Mouse (Mus musculus): ENCODE data around the gene Rnaset2b. TPM values are rescaled to one million over a fixed set of nuclear protein-coding genes. Genes with fewer than 3 reads are reported as not detected.
A peak's percentile ranks its signal among the peaks of the same experiment; 100 is the strongest.
"Not testable (repeated sequence)": the region's sequence is repeated elsewhere in the genome, so short reads cannot be mapped to it uniquely, and the experiment has no call there.

Rnaset2b gene
- polyA plus RNA-seq, 1 experiment from 2014 or later: 255 TPM

- H3K27me3 ChIP-seq (replicated peaks); H3K36me3 ChIP-seq; H3K4me1 ChIP-seq; H3K4me2 ChIP-seq; H3K27ac ChIP-seq; H3K4me3 ChIP-seq (replicated peaks); H3K9ac ChIP-seq; H3K9me3 ChIP-seq: not testable (repeated sequence)
- 82% methylated on average over 8 of the region's 8 CpGs for WGBS
- ATAC-seq (ENCODE audit: insufficient read depth, low FRiP score, low read depth): 0 out of 2 replicates have a peak, but pooled peaks have one; percentile 14
Measured at GRCm38 (mm10) chr17:6996826-6997225, 26.4 kb downstream of the Rnaset2b start.

- not testable (repeated sequence) for H3K27me3 ChIP-seq (replicated peaks); H3K4me2 ChIP-seq; H3K9me3 ChIP-seq; H3K4me1 ChIP-seq; H3K27ac ChIP-seq; ATAC-seq (ENCODE audit: insufficient read depth, low FRiP score, low read depth); H3K9ac ChIP-seq; H3K36me3 ChIP-seq; H3K4me3 ChIP-seq (replicated peaks)
- 83% methylated on average over 1 of the region's 7 CpGs for WGBS
Measured at GRCm38 (mm10) chr17:6997778-6998490, 27.5 kb downstream of the Rnaset2b start.

- H3K4me3 ChIP-seq (replicated peaks); H3K4me2 ChIP-seq: not testable (repeated sequence)
Measured at GRCm38 (mm10) chr17:7001790-7002585, 31.6 kb downstream of the Rnaset2b start.

GRCm38 (mm10) chr17:7003392-7003791, 33.0 kb downstream of the Rnaset2b start:
- H3K4me3 ChIP-seq (replicated peaks); H3K36me3 ChIP-seq; ATAC-seq (ENCODE audit: insufficient read depth, low FRiP score, low read depth); H3K4me2 ChIP-seq; H3K9me3 ChIP-seq; H3K27ac ChIP-seq; H3K27me3 ChIP-seq (replicated peaks); H3K4me1 ChIP-seq; H3K9ac ChIP-seq: not testable (repeated sequence)
- WGBS: no CpG with 5 or more reads among the region's 3 CpGs

More at GRCm38 (mm10) chr17:7001790-7002585, 31.6 kb downstream of the Rnaset2b start:
- not testable (repeated sequence) for H3K4me1 ChIP-seq; H3K9ac ChIP-seq; H3K27me3 ChIP-seq (replicated peaks); H3K9me3 ChIP-seq; H3K36me3 ChIP-seq; H3K27ac ChIP-seq
- 67% methylated on average over 9 of the region's 12 CpGs for WGBS
- peak; percentile 67; the same call in 1 of the 2 replicates for ATAC-seq (ENCODE audit: insufficient read depth, low FRiP score, low read depth)

GRCm38 (mm10) chr17:7005646-7006045, 35.2 kb downstream of the Rnaset2b start:
- not testable (repeated sequence) for H3K4me3 ChIP-seq (replicated peaks); H3K36me3 ChIP-seq; H3K4me1 ChIP-seq; H3K4me2 ChIP-seq; ATAC-seq (ENCODE audit: insufficient read depth, low FRiP score, low read depth); H3K27ac ChIP-seq; H3K9ac ChIP-seq; H3K27me3 ChIP-seq (replicated peaks); H3K9me3 ChIP-seq
- WGBS: 50% methylated on average over 3 of the region's 4 CpGs

GRCm38 (mm10) chr17:7008885-7009284, 38.5 kb downstream of the Rnaset2b start:
- not testable (repeated sequence) for ATAC-seq (ENCODE audit: insufficient read depth, low FRiP score, low read depth); H3K4me1 ChIP-seq

GRCm38 (mm10) chr17:7009440-7009839, 39.0 kb downstream of the Rnaset2b start:
- not testable (repeated sequence) for H3K27ac ChIP-seq; H3K4me1 ChIP-seq; H3K9ac ChIP-seq; H3K4me2 ChIP-seq; H3K36me3 ChIP-seq; ATAC-seq (ENCODE audit: insufficient read depth, low FRiP score, low read depth); H3K27me3 ChIP-seq (replicated peaks); H3K4me3 ChIP-seq (replicated peaks); H3K9me3 ChIP-seq
- WGBS: no CpG with 5 or more reads among the region's 7 CpGs

More at GRCm38 (mm10) chr17:7008885-7009284, 38.5 kb downstream of the Rnaset2b start:
- H3K27ac ChIP-seq; H3K4me3 ChIP-seq (replicated peaks); H3K4me2 ChIP-seq; H3K9ac ChIP-seq; H3K27me3 ChIP-seq (replicated peaks); H3K36me3 ChIP-seq; H3K9me3 ChIP-seq: not testable (repeated sequence)

GRCm38 (mm10) chr17:7009901-7010300, 39.5 kb downstream of the Rnaset2b start:
- H3K27ac ChIP-seq; H3K4me2 ChIP-seq; H3K4me3 ChIP-seq (replicated peaks); H3K9ac ChIP-seq; H3K9me3 ChIP-seq; ATAC-seq (ENCODE audit: insufficient read depth, low FRiP score, low read depth); H3K27me3 ChIP-seq (replicated peaks); H3K36me3 ChIP-seq; H3K4me1 ChIP-seq: not testable (repeated sequence)
- 72% methylated on average over 4 of the region's 9 CpGs for WGBS

GRCm38 (mm10) chr17:7014190-7014589, 43.8 kb downstream of the Rnaset2b start:
- not testable (repeated sequence) for H3K36me3 ChIP-seq; H3K27ac ChIP-seq; H3K4me2 ChIP-seq; H3K4me3 ChIP-seq (replicated peaks); H3K9ac ChIP-seq; H3K9me3 ChIP-seq; ATAC-seq (ENCODE audit: insufficient read depth, low FRiP score, low read depth); H3K4me1 ChIP-seq; H3K27me3 ChIP-seq (replicated peaks)
- WGBS: no CpG with 5 or more reads among the region's 1 CpGs

- not testable (repeated sequence) for H3K4me1 ChIP-seq; H3K4me3 ChIP-seq (replicated peaks); H3K9me3 ChIP-seq; ATAC-seq (ENCODE audit: insufficient read depth, low FRiP score, low read depth); H3K9ac ChIP-seq; H3K36me3 ChIP-seq; H3K27me3 ChIP-seq (replicated peaks); H3K4me2 ChIP-seq; H3K27ac ChIP-seq
- WGBS: 13% methylated on average over 4 of the region's 14 CpGs
Measured at GRCm38 (mm10) chr17:7025257-7025656, 54.8 kb downstream of the Rnaset2b start, which contains the start of gene Gm1604a. Gm1604a (plus strand) TSS chr17:7025568.

GRCm38 (mm10) chr17:7025764-7026346, 55.4 kb downstream of the Rnaset2b start:
- H3K36me3 ChIP-seq: not testable (repeated sequence)

GRCm38 (mm10) chr17:7030204-7030603, 59.8 kb downstream of the Rnaset2b start:
- not testable (repeated sequence) for H3K36me3 ChIP-seq; H3K9ac ChIP-seq; H3K27me3 ChIP-seq (replicated peaks); H3K9me3 ChIP-seq; ATAC-seq (ENCODE audit: insufficient read depth, low FRiP score, low read depth); H3K4me1 ChIP-seq; H3K4me2 ChIP-seq; H3K4me3 ChIP-seq (replicated peaks); H3K27ac ChIP-seq
- WGBS: 75% methylated on average over 6 of the region's 7 CpGs

More at GRCm38 (mm10) chr17:7025764-7026346, 55.4 kb downstream of the Rnaset2b start:
- not testable (repeated sequence) for H3K27ac ChIP-seq; H3K27me3 ChIP-seq (replicated peaks); H3K4me3 ChIP-seq (replicated peaks); ATAC-seq (ENCODE audit: insufficient read depth, low FRiP score, low read depth); H3K4me2 ChIP-seq; H3K4me1 ChIP-seq; H3K9me3 ChIP-seq; H3K9ac ChIP-seq
- WGBS: 88% methylated on average over 3 of the region's 14 CpGs
